In the genomic region with DNA sequence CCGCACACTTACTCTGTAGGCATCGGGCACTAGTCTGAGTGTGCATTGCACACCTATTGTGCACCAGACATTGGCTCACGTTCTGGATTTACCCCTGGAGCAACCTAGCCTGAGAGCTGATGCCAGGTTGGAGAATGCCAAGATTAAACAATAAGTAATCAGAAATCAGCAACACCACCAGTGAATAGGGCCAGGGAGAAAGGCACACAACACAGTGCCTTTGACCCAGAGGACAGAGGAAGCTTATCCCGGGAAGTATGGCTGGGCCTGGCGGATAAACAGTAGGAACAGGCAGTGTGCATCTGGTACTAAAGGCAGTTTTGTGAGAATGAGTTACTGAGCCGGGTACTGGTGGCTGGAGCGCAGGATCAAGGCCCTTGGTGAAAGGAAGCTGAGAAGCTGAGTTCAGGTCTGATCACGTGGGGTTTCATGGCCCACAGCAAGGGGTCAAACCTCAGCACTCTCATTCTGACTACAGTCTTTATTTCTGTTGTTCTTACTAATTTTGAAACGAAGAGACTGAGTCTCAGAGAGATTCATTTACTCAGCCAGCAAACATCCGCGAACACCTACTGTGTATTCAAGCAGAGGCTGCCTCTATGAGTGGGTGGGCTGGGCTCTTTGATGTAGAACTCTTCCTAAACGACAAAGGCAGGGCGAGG, we compare ENCODE assay signal across 21 mouse cellular contexts.
"Had no signal": no experiment of that assay in that cellular context is flagged by ENCODE, and none has a peak within 500 bp of the region (broad histone marks: within the 10 kb centered on the region; RNA-seq: fewer than 3 reads in every experiment).

No protein-coding gene starts in this region.

- H3K27me3 ChIP-seq: midbrain, embryonic 12.5 days; midbrain, embryonic 15.5 days; neural tube, embryonic 12.5 days; neural tube, embryonic 15.5 days had no signal

- H3K9me3 ChIP-seq: limb, embryonic 12.5 days; limb, embryonic 15.5 days; midbrain, embryonic 12.5 days; midbrain, embryonic 15.5 days; neural tube, embryonic 12.5 days; neural tube, embryonic 15.5 days had no signal

- H3K4me3 ChIP-seq: limb, embryonic 12.5 days; limb, embryonic 15.5 days; midbrain, embryonic 12.5 days; midbrain, embryonic 15.5 days; neural tube, embryonic 12.5 days; neural tube, embryonic 15.5 days had no signal

- H3K27ac ChIP-seq: kidney, postnatal 0 days; limb, embryonic 12.5 days; limb, embryonic 15.5 days; liver, embryonic 14.5 days; macrophage; midbrain, embryonic 12.5 days; midbrain, embryonic 15.5 days; neural tube, embryonic 12.5 days; neural tube, embryonic 15.5 days; stomach, postnatal 0 days had no signal

- H3K4me2 ChIP-seq: limb, embryonic 12.5 days; limb, embryonic 15.5 days; liver, embryonic 11.5 days; lung, embryonic 14.5 days; midbrain, embryonic 12.5 days; midbrain, embryonic 15.5 days; neural tube, embryonic 12.5 days; neural tube, embryonic 15.5 days had no signal

- H3K9ac ChIP-seq: limb, embryonic 12.5 days; limb, embryonic 15.5 days; liver, embryonic 14.5 days; liver, postnatal 0 days; lung, embryonic 14.5 days; midbrain, embryonic 12.5 days; midbrain, embryonic 15.5 days; neural tube, embryonic 12.5 days; neural tube, embryonic 15.5 days had no signal

- H3K36me3 ChIP-seq: limb, embryonic 12.5 days; limb, embryonic 15.5 days; midbrain, embryonic 12.5 days; midbrain, embryonic 15.5 days; neural tube, embryonic 12.5 days; neural tube, embryonic 15.5 days had no signal

- DNase-seq: kidney, postnatal 25 days; left cerebral cortex, postnatal 4 days; liver, postnatal 0 days; lung, embryonic 14.5 days; right cerebral cortex, adult 18-20 months; right cerebral cortex, postnatal 14 days; right cerebral cortex, postnatal 4 days; thymus, adult 2 months; thymus, postnatal 14 days; thymus, postnatal 4 days had no signal

- H3K4me1 ChIP-seq: neural tube, embryonic 15.5 days had no signal
